9 mouse cellular contexts compared by ENCODE assay signal in the genomic region with DNA sequence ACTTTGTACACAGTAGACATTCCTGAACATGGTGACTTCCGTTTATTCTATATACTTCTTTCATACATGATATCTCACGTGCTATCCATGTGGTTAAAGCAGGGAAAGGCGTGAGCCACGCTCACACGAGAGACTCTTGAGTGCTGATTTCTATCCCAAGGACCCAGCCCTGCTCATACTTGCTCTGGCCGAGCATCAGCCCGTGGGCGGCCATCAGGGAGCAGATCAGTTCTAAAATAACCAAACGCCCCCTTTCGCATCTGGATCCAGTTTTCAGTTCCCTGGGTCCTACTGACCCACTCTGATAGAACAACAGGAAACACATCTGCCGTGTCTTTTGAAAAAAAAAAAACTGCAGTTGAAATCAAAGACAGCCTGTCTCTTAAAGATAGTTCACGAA. TPM values are rescaled to one million over a fixed set of nuclear protein-coding genes. Genes with fewer than 3 reads are reported as not detected.
DNase-seq lines count a peak whose midpoint lies in the region; ATAC-seq and TF ChIP-seq lines count a peak whose summit lies in the region.
"Had no signal": no experiment of that assay in that cellular context is flagged by ENCODE, and none has a peak within 500 bp of the region (broad histone marks: within the 10 kb centered on the region; RNA-seq: fewer than 3 reads in every experiment).

No protein-coding gene starts in this region.

- no peak overlapping the region for H3K9ac ChIP-seq in liver, embryonic 12.5 days
- H3K9ac ChIP-seq in liver, postnatal 0 days (replicated peaks): no peak overlapping the region
- no peak overlapping the region for H3K9ac ChIP-seq in hindbrain, postnatal 0 days (replicated peaks; ENCODE audit: low read length)
- no peak overlapping the region for H3K9ac ChIP-seq in stomach, embryonic 15.5 days

- peaks cover 42% of the 10 kb centered on the region for H3K27me3 ChIP-seq in liver, embryonic 12.5 days (replicated peaks)
- H3K27me3 ChIP-seq in liver, postnatal 0 days (ENCODE audit: insufficient read depth, low read length): peaks cover 13% of the 10 kb centered on the region; the same call in 1 of the 2 replicates
- no peaks in the 10 kb centered on the region for H3K27me3 ChIP-seq in hindbrain, postnatal 0 days (ENCODE audit: insufficient read depth, low read length)
- no peaks in the 10 kb centered on the region for H3K27me3 ChIP-seq in stomach, embryonic 15.5 days (replicated peaks)

- H3K4me1 ChIP-seq in liver, embryonic 12.5 days: 0 out of 2 replicates have a peak, but pooled peaks cover 21% of the 10 kb centered on the region
- H3K4me1 ChIP-seq in liver, postnatal 0 days (ENCODE audit: insufficient read depth): peaks cover 9% of the 10 kb centered on the region; the same call in 1 of the 2 replicates
- no peaks in the 10 kb centered on the region for H3K4me1 ChIP-seq in hindbrain, postnatal 0 days (ENCODE audit: insufficient read depth, low read length)
- H3K4me1 ChIP-seq in stomach, embryonic 15.5 days: no peaks in the 10 kb centered on the region

- no peaks in the 10 kb centered on the region for H3K36me3 ChIP-seq in liver, embryonic 12.5 days
- H3K36me3 ChIP-seq in liver, postnatal 0 days (replicated peaks; ENCODE audit: insufficient read depth, low read length): no peaks in the 10 kb centered on the region
- no peaks in the 10 kb centered on the region for H3K36me3 ChIP-seq in hindbrain, postnatal 0 days (ENCODE audit: insufficient read depth, low read length)
- H3K36me3 ChIP-seq in stomach, embryonic 15.5 days: no peaks in the 10 kb centered on the region

- H3K9me3 ChIP-seq in liver, embryonic 12.5 days (replicated peaks): no peaks in the 10 kb centered on the region
- no peaks in the 10 kb centered on the region for H3K9me3 ChIP-seq in liver, postnatal 0 days (ENCODE audit: low read length)
- no peaks in the 10 kb centered on the region for H3K9me3 ChIP-seq in hindbrain, postnatal 0 days (ENCODE audit: low read length)
- H3K9me3 ChIP-seq in stomach, embryonic 15.5 days: no peaks in the 10 kb centered on the region

- no peak for TF ChIP-seq EP300 in liver, postnatal 0 days (IDR thresholded peaks at IDR 0.05; ENCODE audit: low read depth)

- H3K27ac ChIP-seq in liver, embryonic 12.5 days: no peak overlapping the region
- H3K27ac ChIP-seq in liver, postnatal 0 days (ENCODE audit: low read depth): no peak overlapping the region
- no peak overlapping the region for H3K27ac ChIP-seq in hindbrain, postnatal 0 days
- H3K27ac ChIP-seq in stomach, embryonic 15.5 days: no peak overlapping the region

- DNase-seq in liver, postnatal 0 days: no peak
- peak; percentile 96 for DNase-seq in heart, adult 11 months
- DNase-seq in hindbrain, postnatal 0 days (ENCODE audit: low spot score): no peak
- DNase-seq in urinary bladder, postnatal 25 days (ENCODE audit: low spot score): no peak
- DNase-seq: thymus, postnatal 25 days had no signal

- no peak overlapping the region for H3K4me3 ChIP-seq in liver, embryonic 12.5 days
- H3K4me3 ChIP-seq in liver, postnatal 0 days (ENCODE audit: low read depth, low read length): no peak overlapping the region
- H3K4me3 ChIP-seq in hindbrain, postnatal 0 days (ENCODE audit: low read length): no peak overlapping the region
- no peak overlapping the region; the same call in 1 of the 2 replicates for H3K4me3 ChIP-seq in stomach, embryonic 15.5 days (replicated peaks)

- no peak for ATAC-seq in liver, embryonic 12.5 days
- no peak for ATAC-seq in liver, postnatal 0 days
- no peak for ATAC-seq in hindbrain, postnatal 0 days
- no peak for ATAC-seq in stomach, embryonic 15.5 days (ENCODE audit: insufficient read depth, low FRiP score, low read depth)
- no peak for ATAC-seq in CD4-positive, CD25-positive, alpha-beta regulatory T cell, adult 4 months
- ATAC-seq in erythroid progenitor cell, adult 5-6 weeks (replicated peaks; ENCODE audit: low FRiP score, poor library complexity, severe bottlenecking): no peak

- 0 out of 2 replicates have a peak overlapping the region, but pooled peaks have one; percentile 2 for H3K4me2 ChIP-seq in liver, embryonic 12.5 days
- no peak overlapping the region for H3K4me2 ChIP-seq in liver, postnatal 0 days (ENCODE audit: low read depth, low read length)
- H3K4me2 ChIP-seq in hindbrain, postnatal 0 days (ENCODE audit: low read depth, low read length): peak overlapping the region; percentile 96
- peak overlapping the region; percentile 49 for H3K4me2 ChIP-seq in stomach, embryonic 15.5 days

- WGBS in liver, embryonic 12.5 days (ENCODE audit: insufficient replicate concordance): 37% methylated on average over 12 of the region's 12 CpGs
- 62% methylated on average over 12 of the region's 12 CpGs for WGBS in liver, postnatal 0 days (ENCODE audit: insufficient replicate concordance)
- WGBS in hindbrain, postnatal 0 days: 87% methylated on average over 12 of the region's 12 CpGs
- WGBS in stomach, embryonic 15.5 days: 77% methylated on average over 12 of the region's 12 CpGs

- TF ChIP-seq CTCF in liver, postnatal 0 days (IDR thresholded peaks at IDR 0.05; ENCODE audit: low read depth): no peak
- no peak for TF ChIP-seq CTCF in hindbrain, postnatal 0 days (IDR thresholded peaks at IDR 0.05; ENCODE audit: low read depth)

RNA-seq across cellular contexts. Expression of gene Rhoj, which starts 2.6 kb away (rescaled TPM):
- polyA plus RNA-seq in liver, embryonic 12.5 days (2016; fragmentation: Nextera tagmentation; extraction: Ambion mirVana): 8.5 and 9.3 TPM in 2 replicates
- 6.8 and 7.2 TPM in 2 replicates for polyA plus RNA-seq in liver, postnatal 0 days (2015; fragmentation: Nextera tagmentation; extraction: Ambion mirVana)
- total RNA-seq in hindbrain, postnatal 0 days (2014; rRNA removed): 27.2 and 37.6 TPM in 2 replicates
- polyA plus RNA-seq in hindbrain, postnatal 0 days (2015; fragmentation: Nextera tagmentation; extraction: Ambion mirVana): 16.5 and 18.9 TPM in 2 replicates
- polyA plus RNA-seq in stomach, embryonic 15.5 days (2015; fragmentation: Nextera tagmentation; extraction: Ambion mirVana): 59.1 and 61.4 TPM in 2 replicates
- polyA plus RNA-seq in CD4-positive, CD25-positive, alpha-beta regulatory T cell, adult 4 months (2017; shearing (Covaris generic)): under 1 TPM in 1 of 2 experiments, not detected in 1; 0.17 TPM
- not detected in 2 replicates for total RNA-seq in erythroid progenitor cell, adult 5-6 weeks (2015; ENCODE audit: low replicate concordance)
- 0.26 and 18.1 TPM in 2 replicates for total RNA-seq in erythroid progenitor cell, adult 5-6 weeks (2017; ENCODE audit: low replicate concordance)
